Mouse (Mus musculus) lung, postnatal 4 days (tissue): ENCODE measurements around the gene Bbip1.
A peak's percentile ranks its signal among the peaks of the same experiment; 100 is the strongest.
"Not testable (repeated sequence)": the region's sequence is repeated elsewhere in the genome, so short reads cannot be mapped to it uniquely, and the experiment has no call there.

Experiments used
- DNase-seq, 2 experiments: peaks; one replicate each; pipeline ENCODE4 v3.0.0; 2021

The Bbip1 gene

GRCm38 (mm10) chr19:53943802-53944785 lies at the start of gene Bbip1, which contains the start of gene Shoc2:
Bbip1 (minus strand) TSS chr19:53944627.
Shoc2 (plus strand) TSS chr19:53944306.
- DNase-seq, result peak; percentile 99 to 100

DNA sequence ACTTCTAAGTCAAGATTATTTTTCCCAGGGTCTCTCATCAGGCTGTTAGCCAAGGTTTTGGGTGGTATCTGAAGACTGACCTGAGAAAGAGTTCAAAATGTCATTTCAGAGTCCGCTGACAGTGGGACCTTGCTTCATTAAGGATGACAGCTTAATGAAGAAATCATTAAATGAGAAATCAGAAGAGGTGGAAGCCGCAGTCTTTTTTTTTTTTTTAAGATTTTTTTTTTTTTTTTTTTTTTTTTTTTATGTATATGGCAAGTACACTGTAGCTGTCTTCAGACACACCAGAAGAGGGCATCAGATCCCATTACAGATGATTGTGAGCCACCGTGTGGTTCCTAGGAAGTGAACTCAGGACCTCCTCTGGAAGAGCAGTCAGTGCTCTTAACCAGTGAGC lies 49.4 kb upstream of the Bbip1 start:
- DNase-seq, result no peak

- DNase-seq, result no peak
Observed at GRCm38 (mm10) chr19:53990538-53990937, 46.1 kb upstream of the Bbip1 start.

DNA sequence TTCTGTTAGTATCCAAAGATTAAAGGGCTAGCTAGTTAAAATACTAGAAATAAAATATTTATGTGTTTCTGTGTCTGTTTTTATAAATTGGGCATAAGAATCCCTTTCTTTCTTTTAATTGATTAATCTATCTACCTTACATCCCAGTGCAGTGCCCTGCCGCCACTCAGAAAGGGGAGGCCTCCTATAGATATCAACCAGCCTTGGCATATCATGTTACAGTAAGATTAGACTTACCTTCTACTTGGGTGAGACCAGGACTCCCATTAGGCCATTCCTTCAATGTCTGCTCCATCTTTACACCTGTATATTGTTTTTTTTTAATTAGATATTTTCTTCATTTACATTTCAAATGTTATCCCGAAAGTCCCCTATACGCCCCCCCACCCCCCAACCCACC lies 40.2 kb upstream of the Bbip1 start:
- DNase-seq, result no peak

- no peak for DNase-seq
Observed at GRCm38 (mm10) chr19:53983336-53983735, 38.9 kb upstream of the Bbip1 start.

DNA sequence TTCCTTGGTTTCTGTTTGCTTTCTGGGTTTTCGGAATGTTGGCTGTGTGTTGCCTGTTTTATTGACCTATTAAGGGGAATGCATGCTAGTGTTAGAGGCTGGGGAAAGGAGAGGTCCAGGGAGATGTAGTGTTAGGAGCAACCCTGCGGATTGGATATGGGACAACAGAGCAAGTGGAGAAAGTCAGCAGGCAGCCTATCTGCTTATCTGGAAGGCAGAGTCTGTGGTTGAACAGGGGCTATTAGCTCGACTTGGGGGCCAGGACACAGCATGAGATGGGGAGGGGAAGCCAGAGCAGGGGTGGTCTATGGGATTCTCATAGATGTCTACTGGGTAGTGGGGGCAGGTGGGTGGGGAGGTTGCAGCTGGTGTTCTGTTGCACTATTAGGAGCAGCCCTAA lies 37.6 kb upstream of the Bbip1 start:
- no peak for DNase-seq

DNA sequence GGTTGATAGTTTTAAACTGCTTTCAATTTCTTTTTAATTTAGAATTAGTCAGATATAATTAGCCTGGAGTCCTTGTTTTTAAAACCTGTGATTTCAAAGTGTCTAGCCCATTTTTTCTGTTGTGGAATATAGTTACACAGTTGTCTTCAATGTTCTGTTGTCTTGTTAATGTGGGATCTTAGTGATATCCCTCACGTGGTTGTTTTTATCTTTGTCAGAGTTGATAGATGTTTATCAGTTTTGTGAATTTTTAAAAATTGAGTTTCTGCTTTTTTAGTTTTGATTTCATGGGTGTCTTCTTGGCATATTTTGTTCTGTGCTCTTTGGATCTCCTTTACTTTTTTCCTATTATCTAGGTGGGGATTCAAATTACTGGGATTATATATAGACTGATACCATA lies 29.2 kb upstream of the Bbip1 start:
- DNase-seq, result no peak

DNA sequence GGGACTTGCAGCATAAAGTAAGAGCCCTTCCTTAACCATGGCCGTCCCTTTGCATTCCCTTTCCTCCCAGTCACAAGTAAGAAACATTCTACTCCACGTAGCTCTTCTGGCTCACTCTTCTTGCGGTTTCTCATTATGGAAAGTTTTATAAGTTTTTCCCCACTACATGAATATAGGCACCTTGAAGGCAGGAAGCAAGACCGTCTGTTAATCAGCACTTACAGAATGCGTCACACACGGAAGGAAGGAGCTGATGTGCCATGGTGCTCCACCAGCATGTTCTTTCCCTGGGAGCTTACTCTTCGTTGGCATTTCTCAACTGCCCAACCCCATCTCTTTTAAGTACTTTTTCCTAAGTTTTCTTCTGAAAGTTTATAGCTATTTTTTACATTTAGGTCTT lies 27.5 kb upstream of the Bbip1 start:
- no peak for DNase-seq

- DNase-seq, result no peak
Observed at GRCm38 (mm10) chr19:53969226-53969625, 24.8 kb upstream of the Bbip1 start.

- no peak for DNase-seq
Observed at GRCm38 (mm10) chr19:53964910-53965633, 20.6 kb upstream of the Bbip1 start.

DNA sequence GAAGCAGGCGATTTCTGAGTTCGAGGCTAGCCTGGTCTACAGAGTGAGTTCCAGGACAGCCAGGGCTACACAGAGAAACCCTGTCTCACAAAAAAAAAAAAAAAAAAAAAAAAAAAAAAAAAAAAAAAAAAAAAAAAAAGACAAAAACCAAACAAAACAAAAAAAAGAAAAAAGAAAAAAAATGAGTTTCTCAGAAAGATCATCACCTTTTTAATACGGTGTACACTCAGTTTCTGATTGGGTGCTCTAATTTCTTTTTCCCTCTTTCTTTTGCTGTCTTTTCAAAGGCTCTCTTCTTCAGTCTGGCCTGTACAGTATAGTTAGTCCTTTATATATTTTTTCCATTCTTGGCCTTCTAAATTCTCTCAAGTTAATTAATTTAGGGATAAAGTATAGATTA lies 19.9 kb upstream of the Bbip1 start:
- DNase-seq, result not testable (repeated sequence)

DNA sequence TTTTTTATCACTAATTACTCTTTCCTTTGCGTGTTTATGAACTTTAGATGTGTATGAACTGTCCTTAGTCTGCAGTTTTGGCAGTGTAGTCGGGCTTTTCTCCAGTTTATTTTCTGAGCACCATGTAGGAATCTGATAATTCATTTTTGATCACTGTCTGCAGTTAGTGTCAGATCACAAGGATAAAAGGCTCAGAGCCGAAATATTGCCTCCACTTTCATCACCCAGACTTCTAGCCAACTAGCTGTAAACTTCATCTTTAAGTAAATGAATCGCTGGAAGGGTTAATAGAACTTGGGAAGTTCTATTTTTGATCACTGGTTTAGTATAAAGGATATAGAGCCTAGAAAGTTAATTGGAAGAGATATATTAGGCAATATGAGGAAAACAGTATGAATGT lies 18.1 kb upstream of the Bbip1 start:
- no peak for DNase-seq

- no peak for DNase-seq
Observed at GRCm38 (mm10) chr19:53957513-53957912, 13.1 kb upstream of the Bbip1 start.

- DNase-seq, result peak; percentile 56 to 60
Observed at GRCm38 (mm10) chr19:53945171-53946042, 980 bp upstream of the Bbip1 start.

- no peak for DNase-seq
Observed at GRCm38 (mm10) chr19:53944786-53945169, 351 bp upstream of the Bbip1 start.

DNA sequence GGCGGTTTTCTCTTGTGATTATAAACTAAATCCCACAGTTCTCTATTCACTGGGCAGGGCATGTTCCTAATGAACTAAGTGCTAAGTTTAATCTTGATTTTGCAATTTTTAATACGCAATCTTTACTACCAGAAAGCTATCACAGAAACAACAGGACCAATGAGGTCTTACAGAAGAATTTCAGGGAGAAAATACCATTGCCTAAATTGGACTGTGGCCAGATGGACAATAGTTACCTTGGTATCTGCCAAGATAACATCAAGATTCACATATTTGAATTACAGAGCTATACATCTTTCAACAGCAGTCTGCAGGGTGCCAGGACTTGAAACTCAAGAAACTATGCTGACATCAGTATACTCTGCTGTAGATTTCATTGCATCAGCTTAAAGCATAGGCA lies 2.1 kb downstream of the Bbip1 start:
- no peak for DNase-seq

- DNase-seq, result no peak
Observed at GRCm38 (mm10) chr19:53941139-53941538, 3.3 kb downstream of the Bbip1 start.

GRCm38 (mm10) chr19:53939467-53939866 lies 5.0 kb downstream of the Bbip1 start:
- no peak for DNase-seq

DNA sequence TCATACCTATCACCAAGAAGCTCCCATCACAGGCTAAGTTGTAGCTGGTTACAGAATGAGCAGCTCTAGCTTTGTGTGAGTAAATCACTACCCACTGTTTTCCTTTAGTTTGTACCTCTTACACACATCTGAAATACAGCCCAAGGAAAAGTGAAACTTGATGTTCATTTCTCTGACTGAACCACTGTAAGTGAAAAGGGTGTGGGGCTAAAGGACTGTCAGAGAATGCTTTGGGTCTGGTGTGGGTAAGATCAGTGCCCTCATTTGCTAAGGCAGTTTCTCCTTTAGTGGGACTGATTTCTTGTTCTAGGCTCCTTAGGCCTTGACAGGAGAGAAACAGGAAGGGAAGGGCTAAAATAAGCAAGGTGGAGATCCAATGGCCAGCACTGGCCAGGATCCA lies 10.4 kb downstream of the Bbip1 start:
- DNase-seq, result no peak

GRCm38 (mm10) chr19:53933050-53933449 lies 11.4 kb downstream of the Bbip1 start:
- DNase-seq, result no peak

DNA sequence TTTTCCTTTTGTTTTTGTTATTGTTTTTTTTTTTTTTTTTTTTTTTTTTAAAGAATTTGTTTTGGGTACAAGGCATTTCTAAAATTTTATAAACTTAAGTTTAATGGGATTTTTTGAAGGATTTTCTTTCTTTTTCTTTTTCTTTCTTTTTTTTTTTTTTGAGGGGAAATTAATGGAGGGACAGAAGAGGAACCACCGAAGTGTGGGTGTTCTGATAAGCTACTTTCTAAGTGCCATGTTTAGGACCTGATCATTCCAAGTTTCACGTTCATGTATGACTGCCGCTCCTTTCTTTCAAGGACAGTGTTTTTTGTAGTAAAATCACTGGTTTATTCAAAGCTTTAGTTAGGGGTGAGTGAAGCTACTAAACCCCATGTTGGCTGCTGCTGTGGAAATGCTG lies 15.2 kb downstream of the Bbip1 start:
- no peak for DNase-seq

- no peak for DNase-seq
Observed at GRCm38 (mm10) chr19:53926705-53927104, 17.7 kb downstream of the Bbip1 start.

GRCm38 (mm10) chr19:53925338-53925751 lies 19.1 kb downstream of the Bbip1 start:
- peak in 1 of 2 experiments; percentile 35 for DNase-seq
